Mouse (Mus musculus) ES-Bruce4 (cell line): ENCODE measurements around the gene Ilkap.

Source experiments
- CTCF ChIP-seq: IDR thresholded peaks from one replicate; pipeline ENCODE4 v1.8.1; 2011; ENCODE audit warnings: low read depth, low read length
- POLR2A ChIP-seq: IDR thresholded peaks from one replicate; pipeline ENCODE4 v1.8.1; 2011; ENCODE audit warnings: low read length; ENCODE audit not compliant: insufficient read depth

- TF ChIP-seq CTCF (no peak), POLR2A (no peak)
These were observed 13.8 kb upstream of the Ilkap start for GRCm38 (mm10) chr1:91412286-91413029.
